Mouse (Mus musculus): ENCODE results near the gene Unc45b.

DNA sequence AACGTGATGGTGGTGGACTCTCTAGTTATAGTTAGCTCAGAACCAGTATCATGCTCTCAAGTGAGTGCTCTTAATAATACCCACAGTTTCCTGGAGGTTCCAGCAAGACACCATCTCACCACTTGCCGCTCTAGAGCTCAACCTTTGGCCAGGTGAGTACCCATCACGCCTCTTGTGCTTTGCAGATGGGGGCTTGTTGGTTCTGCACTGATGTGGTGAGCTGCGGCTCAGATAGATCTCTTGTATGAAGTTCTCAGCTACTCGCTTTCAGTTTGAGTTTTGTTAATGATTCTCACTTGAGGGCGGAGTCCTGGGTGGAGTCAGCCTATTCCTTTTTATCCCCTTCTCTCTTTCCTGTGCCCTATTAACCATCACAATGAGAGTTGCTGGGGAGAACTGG is 44.3 kb downstream of the Unc45b start:
- TF ChIP-seq CEBPB (IDR thresholded peaks at IDR 0.05; ENCODE audit: insufficient read depth, poor library complexity, severe bottlenecking) (no peak), POLR2A (IDR thresholded peaks at IDR 0.05; ENCODE audit: insufficient read length, low read depth) (no peak), USF1 (IDR thresholded peaks at IDR 0.05; ENCODE audit: low read depth) (no peak), TCF12 (IDR thresholded peaks at IDR 0.05; ENCODE audit: insufficient read depth, poor library complexity, severe bottlenecking) (no peak)

All from myocyte (in vitro differentiated cells).